Mouse (Mus musculus) megakaryocyte, embryonic 14.5 days (primary cell): Measurements from ENCODE around the gene BC061237.
"Not testable (repeated sequence)": the region's sequence is repeated elsewhere in the genome, so short reads cannot be mapped to it uniquely, and the experiment has no call there.

Experiments used
- FLI1 ChIP-seq: IDR thresholded peaks from 2 replicates; pipeline ENCODE4 v1.6.1; 2012; ENCODE audit warnings: low read length, inconsistent platforms, mixed read lengths
- GATA1 ChIP-seq: IDR thresholded peaks from 3 replicates; pipeline ENCODE4 v1.6.1; 2012; ENCODE audit warnings: mixed read lengths, low read length, inconsistent platforms, borderline replicate concordance

GRCm38 (mm10) chr14:44492163-44492562, at the start of gene BC061237:
- not testable (repeated sequence) for TF ChIP-seq FLI1, GATA1
